7 mouse cellular contexts compared by ENCODE assay signal in genomic region chr15:83170956-83171659, GRCm38 (mm10). TPM values are rescaled to one million over a fixed set of nuclear protein-coding genes. Genes with fewer than 3 reads are reported as not detected.
A peak's percentile ranks its signal among the peaks of the same experiment; 100 is the strongest.
DNase-seq lines count a peak whose midpoint lies in the region; ATAC-seq and TF ChIP-seq lines count a peak whose summit lies in the region.

No protein-coding gene starts in this region.

- TF ChIP-seq POLR2A in thymus, adult 2 months (IDR thresholded peaks at IDR 0.05; ENCODE audit: control insufficient read depth, extremely low read depth, insufficient read depth, low read length, poor library complexity), result no peak

- no peak for DNase-seq in thymus, adult 2 months
- DNase-seq in thymus, postnatal 36 days, result no peak
- no peak for DNase-seq in embryo, embryonic 10 days (ENCODE audit: low spot score)
- no peak for DNase-seq in gastrocnemius, postnatal 10 days

- peak overlapping the region; percentile 63 for H3K4me3 ChIP-seq in thymus, adult 2 months (ENCODE audit: control insufficient read depth, insufficient read depth, low read length)
- H3K4me3 ChIP-seq in embryonic facial prominence, embryonic 15.5 days (replicated peaks), result peak overlapping the region; percentile 96
- peak overlapping the region; percentile 81 for H3K4me3 ChIP-seq in intestine, postnatal 0 days (ENCODE audit: low read depth, low read length)
- peak overlapping the region; percentile 73 for H3K4me3 ChIP-seq in midbrain, embryonic 13.5 days (replicated peaks)

- no peak overlapping the region for H3K27ac ChIP-seq in thymus, adult 2 months (ENCODE audit: control insufficient read depth, insufficient read depth, low read length)
- H3K27ac ChIP-seq in embryonic facial prominence, embryonic 15.5 days (replicated peaks), result peak overlapping the region; percentile 91
- H3K27ac ChIP-seq in intestine, postnatal 0 days (ENCODE audit: low read depth, low read length), result peak overlapping the region; percentile 91
- H3K27ac ChIP-seq in midbrain, embryonic 13.5 days, result peak overlapping the region; percentile 90; the same call in 1 of the 2 replicates

- peak overlapping the region; percentile 89 for H3K4me2 ChIP-seq in embryonic facial prominence, embryonic 15.5 days (replicated peaks)
- peak overlapping the region; percentile 99 for H3K4me2 ChIP-seq in intestine, postnatal 0 days (replicated peaks; ENCODE audit: low read depth)
- H3K4me2 ChIP-seq in midbrain, embryonic 13.5 days (replicated peaks), result peak overlapping the region; percentile 81

- H3K9ac ChIP-seq in embryonic facial prominence, embryonic 15.5 days, result peak overlapping the region; percentile 86
- H3K9ac ChIP-seq in intestine, postnatal 0 days (ENCODE audit: low read depth, low read length), result peak overlapping the region; percentile 73
- H3K9ac ChIP-seq in midbrain, embryonic 13.5 days (replicated peaks), result peak overlapping the region; percentile 90

- no peaks in the 10 kb centered on the region for H3K36me3 ChIP-seq in thymus, adult 2 months (ENCODE audit: control insufficient read depth, insufficient read depth, low read length)
- H3K36me3 ChIP-seq in embryonic facial prominence, embryonic 15.5 days, result no peaks in the 10 kb centered on the region
- H3K36me3 ChIP-seq in intestine, postnatal 0 days (ENCODE audit: control insufficient read depth, insufficient read depth), result no peaks in the 10 kb centered on the region
- no peaks in the 10 kb centered on the region for H3K36me3 ChIP-seq in midbrain, embryonic 13.5 days

- no peaks in the 10 kb centered on the region for H3K27me3 ChIP-seq in thymus, adult 2 months (ENCODE audit: control insufficient read depth, insufficient read depth, low read length)
- H3K27me3 ChIP-seq in embryonic facial prominence, embryonic 15.5 days, result no peaks in the 10 kb centered on the region
- H3K27me3 ChIP-seq in intestine, postnatal 0 days (replicated peaks; ENCODE audit: control insufficient read depth, insufficient read depth, low read length), result no peaks in the 10 kb centered on the region
- H3K27me3 ChIP-seq in midbrain, embryonic 13.5 days, result no peaks in the 10 kb centered on the region

- no peak for ATAC-seq in embryonic facial prominence, embryonic 15.5 days (ENCODE audit: insufficient number of reproducible peaks, low FRiP score, low TSS enrichment, low read depth)
- ATAC-seq in intestine, postnatal 0 days, result no peak
- ATAC-seq in midbrain, embryonic 13.5 days, result no peak

- no peaks in the 10 kb centered on the region for H3K9me3 ChIP-seq in embryonic facial prominence, embryonic 15.5 days (replicated peaks)
- no peaks in the 10 kb centered on the region for H3K9me3 ChIP-seq in intestine, postnatal 0 days (ENCODE audit: control insufficient read depth)
- no peaks in the 10 kb centered on the region for H3K9me3 ChIP-seq in midbrain, embryonic 13.5 days

- 48% methylated on average over 8 of the region's 8 CpGs for WGBS in thymus, adult 2 months
- WGBS in embryonic facial prominence, embryonic 15.5 days, result 52% methylated on average over 8 of the region's 8 CpGs
- 37% methylated on average over 8 of the region's 8 CpGs for WGBS in intestine, postnatal 0 days
- 59% methylated on average over 8 of the region's 8 CpGs for WGBS in midbrain, embryonic 13.5 days

- TF ChIP-seq CTCF in thymus, adult 2 months (IDR thresholded peaks at IDR 0.05; ENCODE audit: borderline replicate concordance, control insufficient read depth, extremely low read depth, insufficient read depth, low read length, poor library complexity), result no peak
- TF ChIP-seq CTCF in intestine, postnatal 0 days (IDR thresholded peaks at IDR 0.05; ENCODE audit: low read depth), result no peak

- H3K4me1 ChIP-seq in thymus, adult 2 months (replicated peaks; ENCODE audit: control insufficient read depth, insufficient read depth, low read length), result peaks cover 12% of the 10 kb centered on the region
- H3K4me1 ChIP-seq in embryonic facial prominence, embryonic 15.5 days, result peaks cover 67% of the 10 kb centered on the region
- H3K4me1 ChIP-seq in intestine, postnatal 0 days (replicated peaks; ENCODE audit: control insufficient read depth, insufficient read depth, low read length), result peaks cover 21% of the 10 kb centered on the region; the same call in 1 of the 2 replicates
- peaks cover 33% of the 10 kb centered on the region for H3K4me1 ChIP-seq in midbrain, embryonic 13.5 days (replicated peaks)

RNA-seq across cellular contexts. Expression of gene Cyb5r3, which starts 1.3 kb away (rescaled TPM):
- 60.5 and 61.7 TPM in 2 replicates for polyA plus RNA-seq in thymus, adult 2 months (2012; rRNA removed)
- 163 and 185 TPM in 2 replicates for polyA plus RNA-seq in embryonic facial prominence, embryonic 15.5 days (2015; fragmentation: Nextera tagmentation; extraction: Ambion mirVana)
- 117 and 126 TPM in 2 replicates for polyA plus RNA-seq in intestine, postnatal 0 days (2015; fragmentation: Nextera tagmentation; extraction: Ambion mirVana)
- 123 and 133 TPM in 2 replicates for polyA plus RNA-seq in midbrain, embryonic 13.5 days (2015; fragmentation: Nextera tagmentation; extraction: Ambion mirVana)
- total RNA-seq in gastrocnemius, postnatal 10 days (2021), result 100 to 1,000 TPM in 1 of 2 experiments, 10 to 100 TPM in 1; 91.3 to 102 TPM

RNA-seq across cellular contexts. Expression of gene Poldip3, which starts 21.9 kb away (rescaled TPM):
- 108 and 123 TPM in 2 replicates for polyA plus RNA-seq in thymus, adult 2 months (2012; rRNA removed)
- polyA plus RNA-seq in embryonic facial prominence, embryonic 15.5 days (2015; fragmentation: Nextera tagmentation; extraction: Ambion mirVana), result 142 and 147 TPM in 2 replicates
- 49.8 and 51.6 TPM in 2 replicates for polyA plus RNA-seq in intestine, postnatal 0 days (2015; fragmentation: Nextera tagmentation; extraction: Ambion mirVana)
- 166 and 169 TPM in 2 replicates for polyA plus RNA-seq in midbrain, embryonic 13.5 days (2015; fragmentation: Nextera tagmentation; extraction: Ambion mirVana)
- total RNA-seq in gastrocnemius, postnatal 10 days (2021), result 10 to 100 TPM; 33.8 to 43.3 TPM

RNA-seq across cellular contexts. Expression of gene Rrp7a, which starts 48.5 kb away (rescaled TPM):
- polyA plus RNA-seq in thymus, adult 2 months (2012; rRNA removed), result 168 and 179 TPM in 2 replicates
- 69.5 and 76.2 TPM in 2 replicates for polyA plus RNA-seq in embryonic facial prominence, embryonic 15.5 days (2015; fragmentation: Nextera tagmentation; extraction: Ambion mirVana)
- 32.1 and 32.7 TPM in 2 replicates for polyA plus RNA-seq in intestine, postnatal 0 days (2015; fragmentation: Nextera tagmentation; extraction: Ambion mirVana)
- polyA plus RNA-seq in midbrain, embryonic 13.5 days (2015; fragmentation: Nextera tagmentation; extraction: Ambion mirVana), result 72.4 and 77.0 TPM in 2 replicates
- total RNA-seq in gastrocnemius, postnatal 10 days (2021), result 10 to 100 TPM; 41.0 to 44.3 TPM
